9 mouse cellular contexts compared by ENCODE assay signal in genomic region chr5:33142790-33143455, GRCm38 (mm10). TPM values are rescaled to one million over a fixed set of nuclear protein-coding genes. Genes with fewer than 3 reads are reported as not detected.
DNase-seq lines count a peak whose midpoint lies in the region; ATAC-seq and TF ChIP-seq lines count a peak whose summit lies in the region.
"Had no signal": no experiment of that assay in that cellular context is flagged by ENCODE, and none has a peak within 500 bp of the region (broad histone marks: within the 10 kb centered on the region; RNA-seq: fewer than 3 reads in every experiment).

No protein-coding gene starts in this region.

- ATAC-seq in heart, postnatal 0 days (ENCODE audit: insufficient read depth, low read depth), result no peak

- TF ChIP-seq CTCF in brain, embryonic 14.5 days (IDR thresholded peaks at IDR 0.05; ENCODE audit: borderline replicate concordance, extremely low read depth, insufficient read depth, insufficient read length), result peak; percentile 56; the same call in 1 of the 2 replicates
- peak; percentile 69 for TF ChIP-seq CTCF in heart, postnatal 0 days (IDR thresholded peaks at IDR 0.05; ENCODE audit: low read depth)

- no peak for TF ChIP-seq EP300 in heart, postnatal 0 days (IDR thresholded peaks at IDR 0.05; ENCODE audit: low read depth)

- TF ChIP-seq POLR2A in brain, embryonic 14.5 days (IDR thresholded peaks at IDR 0.05; ENCODE audit: borderline replicate concordance, extremely low read depth, insufficient read depth, insufficient read length, poor library complexity, severe bottlenecking), result no peak

- no peaks in the 10 kb centered on the region for H3K27me3 ChIP-seq in heart, postnatal 0 days (ENCODE audit: control insufficient read depth, insufficient read depth, low read length)
- H3K27me3 ChIP-seq: lung, embryonic 15.5 days had no signal

- 41% methylated on average over 7 of the region's 7 CpGs for WGBS in heart, postnatal 0 days

- no peak overlapping the region for H3K4me3 ChIP-seq in heart, postnatal 0 days (ENCODE audit: low read depth, low read length)
- H3K4me3 ChIP-seq: lung, embryonic 15.5 days had no signal

- H3K36me3 ChIP-seq in heart, postnatal 0 days (replicated peaks; ENCODE audit: control insufficient read depth, insufficient read depth, low read length), result no peaks in the 10 kb centered on the region
- H3K36me3 ChIP-seq: lung, embryonic 15.5 days had no signal

- H3K4me2 ChIP-seq in heart, postnatal 0 days (ENCODE audit: low read depth, low read length), result no peak overlapping the region

- H3K9me3 ChIP-seq in heart, postnatal 0 days (replicated peaks; ENCODE audit: control insufficient read depth, low read length), result no peaks in the 10 kb centered on the region
- H3K9me3 ChIP-seq: lung, embryonic 15.5 days had no signal

- H3K9ac ChIP-seq in heart, postnatal 0 days (replicated peaks; ENCODE audit: low read depth, low read length), result no peak overlapping the region
- H3K9ac ChIP-seq: lung, embryonic 15.5 days had no signal

- no peaks in the 10 kb centered on the region for H3K4me1 ChIP-seq in heart, postnatal 0 days (ENCODE audit: control insufficient read depth, insufficient read depth)
- H3K4me1 ChIP-seq: lung, embryonic 15.5 days had no signal

- intact Hi-C loops in heart, postnatal 25 days (cut with DNase I), result loop anchor here (1.0 kb wide), 1 partner anchor 103 kb away; no protein-coding TSS in a partner anchor

- DNase-seq in heart, adult 18-20 months, result peak; percentile 37 to 55
- no peak for DNase-seq in heart, postnatal 25 days (ENCODE audit: low spot score)
- DNase-seq in CD4-positive helper T cell, adult 2 months (ENCODE audit: low read depth, low spot score), result peak; percentile 65
- DNase-seq in brain, embryonic 14.5 days (ENCODE audit: low read depth), result peak; percentile 82
- DNase-seq in heart, postnatal 0 days (ENCODE audit: low spot score), result peak; percentile 26
- DNase-seq in layer of hippocampus, adult 11-12 months (ENCODE audit: low spot score), result peak; percentile 68
- DNase-seq in mesoderm, embryonic 11.5 days (ENCODE audit: low read depth, low spot score), result peak; percentile 39
- DNase-seq in testis, postnatal 10 days (ENCODE audit: low spot score), result no peak

- no peak overlapping the region for H3K27ac ChIP-seq in heart, postnatal 0 days (ENCODE audit: low read depth)
- H3K27ac ChIP-seq: lung, embryonic 15.5 days had no signal

RNA-seq across cellular contexts. Expression of gene Slc5a1, which starts 38.9 kb away (rescaled TPM):
- total RNA-seq in heart, adult 18-20 months (2021), result under 1 TPM; 0.20 to 0.21 TPM
- total RNA-seq in heart, postnatal 25 days (2021), result under 1 TPM; 0.16 to 0.31 TPM
- 0.07 and 0.10 TPM in 2 replicates for polyA plus RNA-seq in brain, embryonic 14.5 days (2012; rRNA removed)
- total RNA-seq in heart, postnatal 0 days (2014; rRNA removed; ENCODE audit: low replicate concordance), result not detected in 2 replicates
- not detected in 2 replicates for polyA plus RNA-seq in heart, postnatal 0 days (2015; fragmentation: Nextera tagmentation; extraction: Ambion mirVana)

Comparison
In these comparisons a context has a peak if more than half of its experiments do, and no peak if none do; other contexts are left out.
1. DNase-seq: peak in heart, adult 18-20 months (2 of 2), CD4-positive helper T cell, adult 2 months (single experiment), brain, embryonic 14.5 days (single experiment), heart, postnatal 0 days (single experiment), layer of hippocampus, adult 11-12 months (single experiment) and mesoderm, embryonic 11.5 days (single experiment); none in heart, postnatal 25 days (single experiment) and testis, postnatal 10 days (single experiment).